Mouse (Mus musculus) testis, adult 2 months (tissue): ENCODE results near the gene Otud5.

Source experiments
- CTCF ChIP-seq: fragments of 200-500 bp; IDR thresholded peaks from 2 replicates; pipeline ENCODE4 v1.5.1; 2012; ENCODE audit warnings: low read depth, mild to moderate bottlenecking, inconsistent platforms, low read length, moderate library complexity; ENCODE audit not compliant: control insufficient read depth, insufficient read depth, insufficient replicate concordance
- POLR2A ChIP-seq: fragments of 200-500 bp; IDR thresholded peaks from 2 replicates; pipeline ENCODE4 v1.6.1; 2012; ENCODE audit warnings: low read depth, mild to moderate bottlenecking, inconsistent platforms, low read length, moderate library complexity; ENCODE audit not compliant: control insufficient read depth

DNA sequence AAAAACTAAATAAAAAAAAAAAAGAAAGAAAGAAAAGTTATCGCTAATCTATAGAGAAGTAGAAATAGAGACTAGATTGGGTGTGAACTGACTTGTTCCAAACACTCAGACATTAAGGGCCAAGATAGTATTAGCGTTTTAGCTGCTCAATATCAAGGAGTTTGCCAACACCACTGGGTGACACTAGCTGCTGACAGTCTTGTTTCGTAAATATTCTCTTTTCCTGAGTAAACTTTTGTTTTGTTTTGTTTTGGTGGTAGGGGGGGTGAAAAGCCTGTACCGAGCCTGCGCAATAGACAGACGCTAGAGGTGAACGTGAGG, 362 bp upstream of the Otud5 start:
- TF ChIP-seq CTCF = no peak
- no peak for TF ChIP-seq POLR2A
